Mouse (Mus musculus) heart, adult 9 months (tissue): Measurements from ENCODE around the gene Egfl8.

ENCODE experiments used
- DNase-seq, 2 experiments: peaks; one replicate each; pipeline ENCODE4 v3.0.0; 2022; ENCODE audit warnings: low spot score in 2 of 2

The Egfl8 gene

GRCm38 (mm10) chr17:34615871-34616270 lies at the start of gene Egfl8:
Gene Egfl8 (minus strand): TSS chr17:34615971.
- no peak for DNase-seq

DNA sequence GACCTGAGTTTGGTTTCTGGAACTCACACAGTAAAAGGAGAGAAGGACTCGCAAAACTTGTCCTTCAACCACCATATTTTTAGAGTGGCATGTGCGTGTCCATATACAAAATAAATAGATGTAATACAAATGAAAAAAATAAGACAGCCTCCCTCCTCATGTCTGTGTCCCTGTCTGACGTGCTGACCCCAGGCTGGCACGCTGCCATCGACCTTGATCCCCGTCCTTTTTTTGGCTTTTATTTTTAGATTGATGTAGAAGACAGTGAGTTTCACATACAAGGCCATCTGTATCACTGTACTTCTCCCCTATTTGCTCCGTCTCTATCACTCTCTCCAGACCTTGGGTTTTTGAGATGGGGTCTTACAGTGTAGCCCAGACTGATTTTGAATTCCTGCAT lies 48.7 kb upstream of the Egfl8 start:
- DNase-seq, result no peak

- no peak for DNase-seq
These were observed 47.8 kb upstream of the Egfl8 start for GRCm38 (mm10) chr17:34663558-34663957.

DNA sequence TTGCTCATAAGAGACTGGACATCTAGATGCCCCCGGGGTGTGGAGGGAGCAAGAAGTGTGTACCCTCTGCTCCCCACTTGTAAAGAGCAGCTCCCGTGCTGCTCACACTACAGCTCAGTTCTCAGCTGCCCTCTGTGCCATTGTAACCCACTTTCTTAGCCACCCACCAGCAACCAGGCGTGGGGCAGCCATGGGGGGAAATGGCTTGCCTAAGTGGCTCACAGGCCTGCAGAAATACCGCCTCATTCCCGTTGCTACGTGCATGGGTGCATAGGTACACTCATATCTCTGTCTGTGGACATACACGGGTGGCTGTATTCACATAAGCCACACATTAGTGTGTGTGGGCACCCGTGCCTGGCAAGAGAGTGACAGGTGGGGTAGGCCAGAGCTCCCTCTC lies 47.2 kb upstream of the Egfl8 start:
- DNase-seq, result no peak

GRCm38 (mm10) chr17:34662468-34662867 lies 46.7 kb upstream of the Egfl8 start:
- no peak for DNase-seq

DNA sequence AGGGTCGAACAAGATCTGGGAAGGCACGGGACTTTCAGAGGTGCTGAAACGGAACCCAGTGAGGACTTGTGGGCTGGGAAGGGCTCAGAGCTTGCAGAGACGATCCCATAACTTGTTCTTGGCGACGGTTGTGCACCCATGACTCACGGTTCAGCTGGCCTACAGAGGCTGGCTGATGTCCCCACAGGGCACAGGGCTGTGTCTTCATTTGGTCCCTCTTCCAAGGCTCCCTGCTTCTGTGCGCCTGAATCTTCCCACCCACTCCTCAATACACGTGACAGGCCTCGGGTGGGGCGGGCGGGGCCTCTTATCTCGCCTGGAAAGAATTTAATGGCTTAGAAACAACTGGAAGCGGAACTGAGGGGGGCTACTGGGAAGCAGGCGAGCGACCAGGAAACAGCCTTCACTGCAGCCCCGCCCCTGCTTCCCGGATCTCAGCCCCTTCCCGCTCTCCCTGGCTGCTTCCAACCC lies 45.4 kb upstream of the Egfl8 start:
- peak; percentile 84 to 87 for DNase-seq

DNA sequence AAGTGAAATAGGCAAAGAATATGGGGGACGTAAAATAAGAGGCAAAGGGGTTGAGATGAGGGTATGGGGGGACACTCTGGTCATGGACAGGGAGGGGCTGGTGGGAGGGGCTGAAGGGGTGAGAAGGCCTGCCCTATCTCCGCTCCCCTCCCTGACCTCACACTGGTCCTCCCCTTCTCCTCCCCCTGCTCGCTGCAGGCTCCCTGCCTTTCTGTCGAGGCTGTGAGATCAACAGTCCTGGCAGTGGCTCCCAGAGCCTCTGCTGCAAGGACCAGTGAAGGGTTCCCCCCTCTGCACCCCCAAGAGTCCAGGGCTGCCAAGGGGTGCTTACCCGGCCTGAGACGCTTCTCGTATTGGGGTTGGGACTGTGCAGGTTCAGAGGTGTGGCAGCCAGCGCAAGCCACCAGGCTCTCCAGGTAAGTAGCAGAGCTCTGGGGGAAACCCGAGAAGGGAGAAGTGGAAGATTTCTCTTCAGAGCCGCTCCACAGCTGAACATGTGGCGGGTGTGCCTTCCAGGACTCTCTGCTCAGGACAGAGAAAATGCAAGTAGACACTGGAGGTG lies 44.6 kb upstream of the Egfl8 start:
- DNase-seq, result peak in 1 of 2 experiments; percentile 76

GRCm38 (mm10) chr17:34659897-34660214 lies 44.1 kb upstream of the Egfl8 start:
- DNase-seq, result no peak

DNA sequence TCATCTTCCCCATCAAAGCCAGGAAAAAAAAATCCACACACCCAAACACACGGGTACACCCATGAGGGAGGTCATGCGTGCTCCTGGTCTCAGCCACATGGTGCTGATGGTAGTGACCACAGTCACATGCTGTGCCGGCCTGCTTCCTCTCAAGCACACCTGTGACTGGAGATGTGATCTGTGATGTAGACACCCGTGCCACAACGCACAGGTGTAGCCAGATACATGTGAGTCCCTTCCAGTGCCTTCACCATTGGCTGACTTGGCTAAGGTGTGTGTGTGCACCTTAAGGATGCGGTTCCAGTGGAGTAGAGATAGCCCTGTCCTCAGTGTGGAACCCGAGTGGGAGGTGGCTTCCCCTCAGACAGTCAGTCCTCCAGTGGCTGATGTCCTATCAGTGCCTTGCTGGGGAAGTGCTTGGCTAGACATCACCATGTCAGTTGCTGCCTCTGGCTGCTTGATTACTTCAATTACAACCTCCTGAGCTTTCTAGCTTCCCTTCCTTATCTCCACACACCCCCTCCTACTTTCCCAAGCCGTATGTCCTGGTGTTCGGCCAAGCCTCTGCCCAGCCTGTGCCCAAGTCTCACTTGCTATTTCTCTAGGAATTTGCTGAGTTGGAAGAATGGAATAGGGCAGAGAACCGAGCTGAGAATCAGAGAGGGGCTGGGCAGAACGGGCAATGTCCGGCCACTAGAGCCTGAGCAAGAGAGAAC lies 43.6 kb upstream of the Egfl8 start:
- DNase-seq, result peak in 1 of 2 experiments; percentile 70

DNA sequence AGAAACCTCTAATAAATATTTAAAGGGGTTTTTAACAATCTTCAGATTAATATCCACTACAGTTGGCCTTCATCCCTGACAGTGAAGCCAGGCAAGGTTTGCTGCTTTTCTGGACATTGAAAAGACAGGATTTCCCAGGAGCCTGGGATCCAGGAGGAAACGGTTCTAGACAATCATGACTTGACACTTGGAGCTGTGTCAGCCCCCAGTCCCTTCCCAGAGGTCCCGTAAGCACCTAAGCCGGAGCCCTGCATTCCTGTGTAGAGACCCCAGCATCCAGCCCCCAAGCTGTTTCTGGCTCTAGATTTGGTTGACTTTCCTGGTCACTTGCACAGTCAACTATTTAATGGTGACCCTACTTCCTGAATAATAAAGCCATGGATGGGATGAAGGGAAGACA lies 42.8 kb upstream of the Egfl8 start:
- DNase-seq, result no peak

DNA sequence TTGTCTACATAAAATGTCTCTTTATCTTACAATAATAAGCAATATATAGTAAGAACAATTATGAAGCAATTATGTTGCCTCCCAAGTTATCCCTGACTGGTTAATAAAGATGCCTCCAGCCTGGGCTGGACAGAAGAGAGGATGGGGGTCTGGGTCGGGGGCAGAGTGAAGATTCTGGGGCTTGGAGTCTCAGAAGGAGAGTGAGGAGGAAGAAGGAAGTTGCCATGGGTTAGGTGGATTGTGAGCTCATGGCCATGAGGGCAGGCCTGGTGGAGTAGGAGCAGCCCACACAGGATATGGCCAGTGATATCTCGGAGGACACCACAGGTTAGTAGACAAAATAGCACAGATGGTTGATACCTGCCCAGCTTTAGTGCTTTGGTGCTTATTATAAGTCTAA lies 42.4 kb upstream of the Egfl8 start:
- DNase-seq, result no peak

- DNase-seq, result peak in 1 of 2 experiments; percentile 38
These were observed 41.5 kb upstream of the Egfl8 start for GRCm38 (mm10) chr17:34657271-34657670.

- DNase-seq, result peak; percentile 62 to 72
These were observed 40.9 kb upstream of the Egfl8 start for GRCm38 (mm10) chr17:34656666-34657065.

DNA sequence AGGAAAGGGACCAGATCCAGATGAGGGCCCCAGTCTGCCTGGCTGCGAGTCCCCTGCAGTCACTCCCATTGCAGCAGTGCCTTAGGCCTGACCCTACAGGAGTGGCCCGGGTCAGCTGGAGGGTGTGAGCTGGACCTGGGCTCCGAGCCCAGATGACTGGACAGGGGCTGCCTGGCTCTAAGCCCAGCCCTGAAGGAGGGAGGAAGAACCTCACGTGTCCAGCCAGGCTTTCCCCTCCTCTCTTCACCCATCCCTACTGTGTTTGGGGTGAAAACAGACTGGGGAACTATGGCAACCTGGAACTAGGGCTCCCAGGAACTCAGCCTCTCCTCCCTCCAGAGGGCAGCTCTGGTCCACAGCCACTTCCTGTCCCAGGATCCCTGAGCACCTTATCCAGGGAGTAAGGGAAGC lies 39.8 kb upstream of the Egfl8 start:
- DNase-seq, result peak; percentile 97

DNA sequence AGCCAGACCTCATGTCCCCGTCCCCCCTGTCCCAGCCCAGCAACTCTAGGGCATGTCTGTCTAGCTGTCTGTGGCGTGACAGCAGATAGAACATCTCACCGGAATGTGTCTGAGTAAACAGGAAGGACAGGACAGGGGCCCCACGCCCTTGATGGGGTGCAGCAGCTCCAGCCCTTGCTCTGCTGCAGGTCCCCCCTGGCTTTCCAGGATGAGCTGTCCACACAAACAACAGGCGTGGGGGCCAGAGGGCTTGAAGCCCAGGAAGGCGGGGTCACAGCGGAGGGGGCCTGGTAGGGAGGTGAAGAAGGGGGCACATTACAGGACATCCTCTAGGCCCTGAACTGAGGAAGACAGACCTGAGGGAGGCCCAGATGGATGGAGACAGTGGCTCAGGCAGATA lies 39.4 kb upstream of the Egfl8 start:
- DNase-seq, result no peak

DNA sequence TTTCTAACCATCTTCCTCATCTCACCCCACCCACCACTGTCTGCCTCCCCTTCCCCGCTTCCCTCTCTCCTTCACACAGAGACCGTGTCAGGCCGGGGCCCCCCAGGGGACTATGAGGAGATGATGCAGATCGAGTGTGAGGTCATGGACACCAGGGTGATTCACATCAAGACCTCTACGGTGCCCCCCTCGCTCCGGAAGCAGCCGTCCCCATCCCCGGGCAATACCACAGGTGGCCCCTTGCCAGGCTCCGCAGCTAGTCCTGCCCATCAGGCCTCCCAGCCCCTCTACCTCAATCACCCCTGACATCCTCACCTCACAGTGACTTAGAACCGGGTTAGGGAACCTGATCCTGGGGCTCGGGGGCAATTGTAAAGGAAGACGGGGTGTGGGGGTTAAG lies 38.6 kb upstream of the Egfl8 start:
- DNase-seq, result no peak

DNA sequence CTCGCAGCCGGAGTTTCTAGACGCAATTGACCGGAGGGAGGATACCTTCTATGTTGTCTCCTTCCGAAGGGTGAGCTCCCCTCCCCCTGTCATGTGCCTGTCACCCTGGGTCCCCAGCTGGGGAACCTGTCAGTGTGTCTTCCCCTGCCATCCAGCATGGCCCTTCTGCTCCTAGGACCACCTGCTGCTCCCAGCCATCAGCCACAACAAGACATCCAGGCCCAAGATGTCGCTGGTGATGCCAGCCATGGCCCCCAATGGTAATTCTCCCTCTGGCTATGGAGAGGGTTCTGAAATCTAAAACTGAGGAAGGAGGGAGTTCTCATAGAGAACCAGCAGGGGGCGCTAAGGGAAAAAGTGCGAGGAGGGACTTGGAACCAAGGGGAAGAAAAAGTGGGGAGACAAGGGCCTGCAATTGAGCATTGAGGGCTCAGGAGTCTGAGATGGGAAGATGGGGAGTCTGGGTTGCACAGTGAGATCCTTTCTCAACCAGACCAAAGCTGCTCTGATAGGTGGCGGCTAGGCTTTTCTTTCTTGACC lies 38.0 kb upstream of the Egfl8 start:
- DNase-seq, result no peak

DNA sequence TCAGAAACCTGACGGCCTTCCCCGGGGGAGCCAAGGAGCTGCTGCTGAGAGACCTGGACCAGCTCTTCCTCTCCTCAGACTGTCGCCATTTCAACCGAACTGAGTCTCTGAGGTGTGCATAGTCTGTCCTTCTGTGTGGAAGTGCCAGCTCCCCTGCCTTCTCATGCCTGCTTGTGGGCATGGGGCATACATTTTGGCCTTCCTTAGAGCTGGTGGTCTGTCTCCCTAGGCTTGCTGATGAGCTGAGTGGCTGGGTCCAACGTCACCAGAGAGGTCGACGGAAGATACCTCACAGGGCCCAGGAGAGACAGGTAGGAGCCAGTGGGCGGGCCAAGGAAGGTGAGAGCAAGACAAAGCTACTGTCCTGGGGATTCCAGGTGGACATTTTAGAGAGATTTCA lies 37.2 kb upstream of the Egfl8 start:
- DNase-seq, result no peak

- no peak for DNase-seq
These were observed 36.8 kb upstream of the Egfl8 start for GRCm38 (mm10) chr17:34652546-34652945.

GRCm38 (mm10) chr17:34651507-34652221 lies 35.9 kb upstream of the Egfl8 start:
- no peak for DNase-seq

DNA sequence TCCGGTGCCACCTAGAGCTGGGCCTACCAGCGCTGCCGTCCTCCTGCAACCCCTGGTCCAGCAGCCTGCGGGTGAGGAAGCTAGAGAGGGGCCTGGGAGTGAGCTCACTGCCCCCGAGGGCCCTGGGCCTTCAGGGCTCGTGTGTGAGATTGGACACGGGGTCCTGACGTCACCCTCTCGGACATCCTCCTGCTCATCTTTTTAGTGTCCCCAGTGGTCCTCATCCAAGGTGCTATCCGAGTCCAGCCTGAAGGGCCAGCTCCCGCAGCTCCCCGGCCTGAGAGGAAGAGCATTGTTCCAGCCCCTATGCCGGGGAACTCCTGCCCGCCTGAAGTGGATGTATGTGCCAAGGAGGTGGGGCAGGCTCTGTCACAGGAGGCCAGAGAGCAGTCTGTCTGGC lies 35.0 kb upstream of the Egfl8 start:
- no peak for DNase-seq

DNA sequence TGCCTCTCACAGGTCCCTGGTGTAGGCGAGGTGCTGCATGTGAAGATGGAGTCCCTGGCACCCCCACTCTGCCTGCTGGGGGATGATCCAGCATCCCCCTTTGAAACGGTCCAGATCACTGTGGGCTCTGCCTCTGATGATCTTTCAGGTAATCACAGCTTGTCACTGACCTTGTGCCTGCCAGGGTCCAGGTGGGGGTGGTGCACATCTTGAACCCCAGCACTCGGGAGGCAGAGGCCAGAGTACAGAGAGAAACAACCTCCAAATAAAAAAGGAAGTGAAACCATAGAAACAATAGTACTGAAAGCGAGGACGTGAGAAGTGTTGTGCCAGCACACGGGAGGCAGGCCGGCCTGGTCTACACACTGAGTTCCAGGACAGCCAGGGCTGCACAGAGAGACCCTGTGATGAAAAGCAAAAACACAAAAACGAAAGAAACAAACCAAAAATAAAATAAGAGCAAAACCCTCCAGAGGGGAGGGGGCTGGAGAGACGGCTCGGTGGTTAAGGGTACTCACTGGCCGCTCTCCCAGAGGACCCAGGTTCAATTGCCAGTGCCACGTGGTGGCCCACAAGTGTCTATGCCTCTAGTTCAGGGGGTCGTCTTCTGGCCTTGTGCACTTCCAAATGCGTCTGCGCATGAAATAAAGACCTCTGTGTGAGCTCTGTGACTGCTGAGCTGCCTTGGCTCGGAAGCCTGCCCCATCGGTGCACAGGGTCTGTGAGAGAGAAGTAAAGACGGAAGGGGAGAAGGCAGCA lies 33.5 kb upstream of the Egfl8 start:
- DNase-seq, result no peak
